Mouse (Mus musculus) testis, postnatal 10 days (tissue): ENCODE data around the gene Gm4131.

Experiments
- DNase-seq: peaks from one replicate; pipeline ENCODE4 v3.0.0; 2021; ENCODE audit warnings: low spot score

Gene Gm4131

DNA sequence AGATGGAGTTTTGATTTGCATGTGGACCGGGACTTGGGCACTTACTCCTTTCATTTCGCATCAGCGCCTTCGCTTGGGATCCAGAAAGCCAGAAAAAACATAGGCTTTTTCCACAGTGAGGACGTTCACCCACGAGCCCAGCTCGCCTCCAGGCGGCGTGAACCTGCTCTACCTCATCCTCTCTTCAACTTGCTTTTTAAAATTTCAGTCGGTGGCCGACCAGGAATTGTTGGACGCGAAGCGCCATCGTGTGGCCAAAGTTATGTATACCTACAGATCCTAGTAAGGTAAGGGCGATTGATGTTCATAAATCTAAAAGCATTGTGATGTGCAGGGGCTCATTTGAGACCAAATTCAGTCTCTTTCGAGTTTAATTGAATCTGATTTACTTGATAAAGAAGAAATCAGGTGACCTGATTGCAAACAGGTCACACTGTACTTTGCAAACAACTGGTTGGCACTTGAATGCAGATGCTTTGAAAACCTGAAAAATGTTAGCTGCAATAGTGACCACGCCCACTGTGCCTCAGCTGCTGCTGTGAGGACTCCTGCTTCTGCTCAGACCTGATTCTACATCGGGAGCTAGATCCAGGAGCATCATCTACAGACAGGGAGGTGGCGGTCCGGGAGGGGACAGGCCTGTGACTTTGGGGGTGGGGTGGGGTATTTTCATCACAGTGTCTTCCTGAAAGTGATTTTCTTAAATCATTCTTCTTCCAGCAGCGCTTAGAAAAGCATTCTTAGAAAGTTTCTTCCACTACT lies 109.1 kb downstream of the Gm4131 start:
- DNase-seq, result peak; percentile 95

GRCm38 (mm10) chr14:62456239-62456747 lies 110.4 kb downstream of the Gm4131 start, which contains the start of gene Gucy1b2:
Gene Gucy1b2 (minus strand): TSS chr14:62456289.
- DNase-seq, result no peak

DNA sequence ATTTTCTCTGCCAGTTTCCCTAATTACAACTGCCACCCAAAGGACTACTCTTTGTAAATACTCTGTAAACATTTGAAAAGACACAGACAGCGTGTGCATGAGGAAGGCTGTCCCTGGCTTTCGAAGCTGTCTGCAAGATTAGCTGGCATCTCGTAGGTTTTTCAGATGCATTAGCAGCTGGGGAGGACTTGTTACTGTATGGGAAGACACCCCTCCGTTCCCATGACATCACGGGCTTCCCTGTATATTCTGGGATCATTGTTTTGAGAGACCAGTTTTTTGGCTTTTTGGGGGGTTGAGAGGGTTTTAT lies 111.2 kb downstream of the Gm4131 start:
- no peak for DNase-seq

DNA sequence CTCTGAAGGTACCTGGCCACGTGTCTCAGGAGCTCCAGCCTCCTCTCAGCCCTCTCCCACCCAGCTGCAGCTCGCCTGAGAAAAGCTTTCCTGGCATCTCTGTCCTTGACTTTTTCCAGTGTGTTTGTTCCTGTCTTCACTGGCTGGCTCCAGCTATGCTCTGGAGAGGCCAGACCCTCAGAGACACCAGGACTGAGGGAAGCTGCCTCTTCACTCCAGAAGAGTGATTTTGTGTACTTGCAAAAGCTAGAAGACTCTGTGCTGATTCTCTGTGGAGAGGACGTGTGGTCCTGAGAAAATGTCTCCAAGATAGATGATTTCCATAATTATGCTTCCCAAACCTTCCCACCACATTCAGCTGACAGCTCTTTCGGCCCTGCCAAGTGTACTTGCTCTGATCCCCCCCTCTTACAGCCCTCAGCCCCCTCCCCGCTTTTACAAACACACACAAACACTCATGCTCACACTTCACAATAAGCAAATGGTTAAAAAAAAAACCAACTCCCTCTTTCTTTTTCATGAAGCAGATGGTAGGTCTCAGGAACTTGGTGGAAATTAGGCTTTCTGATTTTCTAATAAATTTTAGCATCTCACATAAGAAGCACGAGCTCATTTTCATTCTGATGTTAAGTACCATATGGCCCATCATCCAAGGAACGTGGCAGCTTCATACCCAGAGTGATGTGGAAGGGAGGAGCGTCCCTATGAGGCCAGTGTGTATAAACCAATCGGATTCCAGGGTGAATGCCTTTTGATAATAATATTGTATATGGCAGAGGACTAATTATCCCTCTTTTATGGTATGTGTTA lies 111.8 kb downstream of the Gm4131 start:
- DNase-seq, result no peak

DNA sequence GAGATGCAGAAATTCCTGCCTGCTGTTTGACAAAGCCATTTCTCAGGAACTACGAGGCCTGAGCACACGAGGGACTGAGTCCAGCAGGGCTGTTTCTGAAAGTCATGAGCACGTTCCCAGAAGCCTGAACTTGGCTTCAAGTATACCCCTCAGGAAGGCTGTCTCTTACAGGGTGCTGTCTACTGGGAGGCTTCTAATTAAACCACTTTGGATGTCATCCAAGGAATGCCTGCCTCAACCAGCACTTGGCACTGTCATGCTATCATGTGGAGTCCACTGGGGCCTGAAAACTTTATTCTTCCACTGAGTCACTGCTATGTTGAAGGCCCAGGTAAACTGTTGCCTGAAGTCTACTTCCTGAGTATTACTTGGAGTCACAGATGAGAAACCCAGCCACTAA lies 112.6 kb downstream of the Gm4131 start:
- DNase-seq, result no peak

GRCm38 (mm10) chr14:62453276-62453675 lies 113.4 kb downstream of the Gm4131 start:
- DNase-seq, result no peak

DNA sequence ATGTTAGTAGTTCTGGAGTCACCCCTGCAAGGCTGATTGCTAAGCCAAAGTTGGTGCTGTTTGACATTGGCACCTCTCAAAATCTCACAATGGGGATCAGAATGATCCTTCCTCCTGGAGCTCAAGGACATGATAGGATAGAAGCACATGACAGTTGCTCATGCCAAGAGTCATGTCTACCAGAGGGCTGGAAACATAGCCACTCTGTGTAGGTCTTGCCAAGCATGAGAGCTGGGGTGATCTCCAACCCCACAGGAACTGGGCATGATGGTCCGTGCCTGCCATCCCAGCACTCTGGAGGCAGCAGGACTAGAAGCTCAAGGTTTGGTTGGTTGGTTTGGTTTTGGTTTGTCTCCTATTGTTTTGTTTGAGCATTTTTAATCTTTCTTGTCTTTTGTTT lies 116.0 kb downstream of the Gm4131 start:
- no peak for DNase-seq

- no peak for DNase-seq
Measured at GRCm38 (mm10) chr14:62447214-62447548, 119.5 kb downstream of the Gm4131 start.

DNA sequence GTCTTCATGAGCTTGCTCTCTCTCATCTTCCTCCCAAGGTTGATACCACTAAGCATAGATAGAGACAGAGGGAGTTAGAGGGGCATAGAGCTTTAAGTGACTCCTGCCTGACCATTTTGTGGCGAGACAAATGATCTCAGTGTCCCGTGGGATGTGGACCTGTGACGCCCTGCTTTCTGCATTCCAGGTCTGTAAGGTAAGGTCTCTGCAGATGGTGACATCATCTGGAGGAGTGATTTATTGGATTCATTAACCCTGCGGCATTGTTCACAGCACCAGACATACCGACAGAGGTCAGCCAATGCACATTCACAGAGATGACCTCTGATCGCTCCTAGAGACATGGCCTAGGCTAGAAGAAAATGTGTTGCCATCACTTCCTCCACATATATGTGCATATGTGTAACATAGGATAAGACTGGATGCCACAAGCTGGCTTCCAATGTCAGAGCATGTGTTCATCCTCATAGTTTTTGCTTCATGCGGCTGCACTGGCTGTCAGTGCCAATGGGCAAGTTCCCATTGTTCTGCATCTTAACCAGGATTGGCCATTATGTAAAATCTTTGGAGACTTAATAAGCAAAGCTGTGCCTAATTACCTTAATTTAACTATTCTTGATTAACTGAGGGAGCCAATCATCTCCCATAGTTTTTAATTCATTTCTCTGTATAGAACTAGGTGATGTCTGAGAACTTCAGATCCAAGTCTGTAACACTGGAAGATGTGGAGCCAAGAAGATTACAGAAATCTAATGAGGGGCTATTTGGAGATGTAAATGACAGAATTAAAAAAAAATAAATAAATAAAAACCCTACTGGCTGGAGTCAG lies 120.1 kb downstream of the Gm4131 start:
- DNase-seq, result no peak

DNA sequence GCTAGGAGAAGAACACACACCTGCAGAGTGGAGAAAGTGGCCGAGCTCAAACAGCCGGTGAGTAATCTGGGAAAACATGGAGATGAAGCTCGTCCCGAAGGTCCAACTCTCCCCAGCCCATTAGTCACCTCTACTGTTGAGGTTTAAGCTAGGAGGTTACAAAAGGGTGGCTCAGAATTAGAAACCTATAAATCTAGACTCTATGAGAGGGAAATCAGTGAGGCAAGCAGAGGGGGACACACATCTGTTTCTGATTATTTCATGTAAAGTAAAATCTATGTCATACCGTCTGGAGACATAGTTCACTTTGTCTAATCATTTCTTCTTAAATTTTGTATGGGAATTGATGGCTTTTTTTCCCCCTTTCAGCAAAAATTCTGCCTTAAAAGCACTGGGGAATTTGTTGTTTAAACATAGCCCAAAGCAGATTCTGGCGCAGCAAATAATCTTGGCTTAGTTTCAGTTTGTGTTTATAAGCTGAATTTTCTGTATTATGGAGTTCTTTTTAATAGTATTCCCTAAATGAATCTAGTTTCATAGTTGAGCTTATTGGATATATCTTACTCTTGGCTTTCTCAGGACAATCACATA lies 122.8 kb downstream of the Gm4131 start:
- DNase-seq, result no peak

- DNase-seq, result no peak
Measured at GRCm38 (mm10) chr14:62442971-62443370, 123.8 kb downstream of the Gm4131 start.

GRCm38 (mm10) chr14:62440036-62440435 lies 126.7 kb downstream of the Gm4131 start:
- DNase-seq, result no peak

DNA sequence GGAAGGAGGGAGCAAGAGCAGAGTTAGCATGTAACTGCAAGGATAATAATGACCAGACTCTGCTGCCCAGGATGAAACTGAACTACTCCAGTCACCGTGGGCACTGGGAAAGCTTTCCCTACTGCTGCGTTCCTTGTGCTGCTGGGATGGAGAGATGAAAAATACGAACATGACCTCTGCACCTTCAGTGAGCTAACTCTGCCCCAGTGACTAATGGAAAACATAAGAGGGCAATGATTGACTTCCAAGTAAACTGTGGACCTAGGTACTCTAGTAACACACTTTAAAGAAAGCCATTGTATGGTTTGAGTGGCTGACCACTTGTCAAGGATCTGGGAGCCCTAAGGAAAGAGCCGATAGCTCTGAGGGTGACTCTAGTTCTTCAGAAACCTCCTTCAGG lies 128.5 kb downstream of the Gm4131 start:
- no peak for DNase-seq

GRCm38 (mm10) chr14:62437806-62438205 lies 128.9 kb downstream of the Gm4131 start:
- DNase-seq, result no peak

GRCm38 (mm10) chr14:62425277-62425691 lies 141.4 kb downstream of the Gm4131 start:
- no peak for DNase-seq

- no peak for DNase-seq
Measured at GRCm38 (mm10) chr14:62422265-62422664, 144.5 kb downstream of the Gm4131 start.

GRCm38 (mm10) chr14:62417501-62417900 lies 149.2 kb downstream of the Gm4131 start:
- DNase-seq, result no peak

DNA sequence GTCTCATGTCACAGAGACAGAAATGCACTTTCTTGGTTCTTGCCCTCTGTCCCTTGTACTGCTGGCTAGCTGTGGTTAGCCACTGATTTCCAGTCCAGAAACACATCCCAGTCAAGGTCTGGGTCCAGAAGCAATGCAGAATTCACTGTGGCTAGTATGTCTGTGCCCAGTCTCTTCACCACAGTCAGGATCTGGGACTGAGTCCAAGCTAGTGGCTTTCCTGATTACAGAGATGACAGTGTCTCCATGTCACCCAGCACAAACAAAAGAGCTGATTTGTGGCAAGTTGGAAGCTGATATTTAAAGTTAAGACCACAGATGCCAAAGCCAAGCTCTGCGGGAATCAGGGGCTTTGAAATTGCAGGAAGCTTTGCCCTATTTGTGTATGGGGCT lies 150.0 kb downstream of the Gm4131 start:
- no peak for DNase-seq

- no peak for DNase-seq
Measured at GRCm38 (mm10) chr14:62416007-62416741, 150.5 kb downstream of the Gm4131 start.
